Mouse (Mus musculus): ENCODE results near the gene Abca7. TPM values are rescaled to one million over a fixed set of nuclear protein-coding genes. Genes with fewer than 3 reads are reported as not detected.

Abca7 gene
- polyA plus RNA-seq, 1 experiment from 2014 or later, result 2.2 TPM

DNA sequence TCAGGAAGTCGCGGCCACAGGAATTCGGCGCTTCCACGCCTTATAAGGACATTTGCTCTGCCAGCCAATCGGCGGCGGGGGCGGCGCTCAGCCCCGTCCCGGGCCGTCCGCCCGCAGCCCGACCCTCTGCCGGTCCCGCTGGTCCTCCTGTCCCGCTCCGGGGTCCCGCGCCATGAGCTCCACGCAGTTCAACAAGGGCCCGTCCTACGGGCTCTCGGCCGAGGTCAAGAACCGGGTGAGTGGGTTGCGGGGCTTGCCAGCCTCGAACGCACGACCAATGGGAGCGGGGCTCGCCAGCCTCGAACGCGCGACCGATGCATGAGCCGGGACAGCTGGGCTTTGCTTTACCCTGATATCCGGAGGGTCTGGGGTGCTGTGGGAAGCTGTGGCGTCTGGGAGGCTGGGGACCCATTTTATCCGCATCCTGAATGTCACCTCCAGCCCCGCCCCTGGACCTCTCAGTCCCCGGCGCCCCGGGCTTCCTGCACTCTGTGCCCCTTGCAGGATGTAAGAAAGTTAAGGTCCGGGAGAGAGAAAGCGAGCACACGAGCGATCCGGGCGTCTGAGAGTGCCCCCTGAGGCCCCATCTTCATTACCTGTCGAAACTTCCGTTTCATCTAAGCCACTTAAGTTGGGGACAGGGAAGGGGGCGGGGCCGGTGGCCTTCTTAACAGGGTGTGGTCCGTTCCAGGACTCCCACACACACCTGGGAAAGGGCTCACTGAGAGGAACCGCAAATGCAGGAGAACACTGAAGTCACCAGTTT, 7.6 kb upstream of the Abca7 start, which contains the start of gene Cnn2:
Gene Cnn2, plus strand, starts transcription at position 79 of the 766 bp plus-strand sequence.
- TF ChIP-seq CTCF (IDR thresholded peaks at IDR 0.05; ENCODE audit: low read depth), result no peak
- no peaks in the 10 kb centered on the region for H3K27me3 ChIP-seq (replicated peaks; ENCODE audit: control insufficient read depth, insufficient read depth, low read length)
- peak within 1 kb of the TSS; percentile 67 for H3K4me3 ChIP-seq (ENCODE audit: low read depth, low read length)
- H3K9me3 ChIP-seq (ENCODE audit: control insufficient read depth), result no peaks in the 10 kb centered on the region
- WGBS, result under 1% methylated on average over 59 of the region's 59 CpGs
- ATAC-seq, result peak; percentile 4; the same call in 1 of the 2 replicates
- no peaks in the 10 kb centered on the region for H3K4me1 ChIP-seq (replicated peaks; ENCODE audit: control insufficient read depth, insufficient read depth, low read length)
- peaks cover 21% of the 10 kb centered on the region for H3K36me3 ChIP-seq (ENCODE audit: control insufficient read depth, insufficient read depth)
- peak within 1 kb of the TSS; percentile 77 for H3K9ac ChIP-seq (ENCODE audit: low read depth, low read length)
- H3K4me2 ChIP-seq (replicated peaks; ENCODE audit: low read depth), result peak within 1 kb of the TSS; percentile 88
- H3K27ac ChIP-seq (ENCODE audit: low read depth, low read length), result peak within 1 kb of the TSS; percentile 79

GRCm38 (mm10) chr10:79989272-79989786, 7.0 kb upstream of the Abca7 start:
- 28% methylated on average over 8 of the region's 8 CpGs for WGBS
- no peak for TF ChIP-seq CTCF (IDR thresholded peaks at IDR 0.05; ENCODE audit: low read depth)
- Histone ChIP-seq H3K4me3 (ENCODE audit: low read depth, low read length) (peak overlapping the region; percentile 67), H3K9me3 (ENCODE audit: control insufficient read depth) (no peaks in the 10 kb centered on the region), H3K9ac (ENCODE audit: low read depth, low read length) (peak overlapping the region; percentile 77), H3K27ac (ENCODE audit: low read depth, low read length) (peak overlapping the region; percentile 79; the same call in 1 of the 2 replicates), H3K27me3 (replicated peaks; ENCODE audit: control insufficient read depth, insufficient read depth, low read length) (no peaks in the 10 kb centered on the region), H3K36me3 (ENCODE audit: control insufficient read depth, insufficient read depth) (peaks cover 27% of the 10 kb centered on the region), H3K4me1 (replicated peaks; ENCODE audit: control insufficient read depth, insufficient read depth, low read length) (no peaks in the 10 kb centered on the region), H3K4me2 (replicated peaks; ENCODE audit: low read depth) (peak overlapping the region; percentile 88)
- no peak for ATAC-seq

- H3K9ac ChIP-seq (ENCODE audit: low read depth, low read length), result peak overlapping the region; percentile 77; the same call in 1 of the 2 replicates
- H3K9me3 ChIP-seq (ENCODE audit: control insufficient read depth), result no peaks in the 10 kb centered on the region
- peak overlapping the region; percentile 88 for H3K4me2 ChIP-seq (replicated peaks; ENCODE audit: low read depth)
- no peaks in the 10 kb centered on the region for H3K4me1 ChIP-seq (replicated peaks; ENCODE audit: control insufficient read depth, insufficient read depth, low read length)
- no peak for ATAC-seq
- peaks cover 28% of the 10 kb centered on the region for H3K36me3 ChIP-seq (ENCODE audit: control insufficient read depth, insufficient read depth)
- 45% methylated on average over 15 of the region's 15 CpGs for WGBS
- no peak overlapping the region; the same call in 1 of the 2 replicates for H3K27ac ChIP-seq (ENCODE audit: low read depth, low read length)
- peak overlapping the region; percentile 67 for H3K4me3 ChIP-seq (ENCODE audit: low read depth, low read length)
- H3K27me3 ChIP-seq (replicated peaks; ENCODE audit: control insufficient read depth, insufficient read depth, low read length), result no peaks in the 10 kb centered on the region
- TF ChIP-seq CTCF (IDR thresholded peaks at IDR 0.05; ENCODE audit: low read depth), result no peak
Measured at GRCm38 (mm10) chr10:79989870-79990269, 6.4 kb upstream of the Abca7 start.

DNA sequence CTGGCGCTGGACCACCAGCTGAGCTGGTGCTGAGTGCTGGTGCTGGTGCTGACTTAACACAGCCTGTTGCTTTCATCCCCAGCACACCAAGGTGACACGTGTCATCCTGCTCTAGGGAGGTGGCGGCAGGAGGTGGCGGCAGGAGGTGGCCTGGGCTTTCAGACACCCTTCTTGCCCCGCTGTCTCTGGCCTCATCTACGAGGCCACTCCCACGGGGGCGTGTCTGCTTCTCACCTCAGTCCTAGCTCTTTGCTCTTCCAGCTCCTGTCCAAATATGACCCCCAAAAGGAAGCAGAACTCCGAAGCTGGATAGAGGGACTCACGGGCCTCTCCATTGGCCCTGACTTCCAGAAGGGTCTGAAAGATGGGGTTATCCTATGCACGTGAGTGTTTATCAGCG, 5.2 kb upstream of the Abca7 start:
- no peak for ATAC-seq
- Histone ChIP-seq H3K4me3 (ENCODE audit: low read depth, low read length) (peak overlapping the region; percentile 2; the same call in 1 of the 2 replicates), H3K4me1 (replicated peaks; ENCODE audit: control insufficient read depth, insufficient read depth, low read length) (no peaks in the 10 kb centered on the region), H3K9me3 (ENCODE audit: control insufficient read depth) (no peaks in the 10 kb centered on the region), H3K4me2 (replicated peaks; ENCODE audit: low read depth) (no peak overlapping the region), H3K27ac (ENCODE audit: low read depth, low read length) (no peak overlapping the region), H3K27me3 (replicated peaks; ENCODE audit: control insufficient read depth, insufficient read depth, low read length) (no peaks in the 10 kb centered on the region), H3K9ac (ENCODE audit: low read depth, low read length) (no peak overlapping the region), H3K36me3 (ENCODE audit: control insufficient read depth, insufficient read depth) (peaks cover 28% of the 10 kb centered on the region)
- WGBS, result 73% methylated on average over 12 of the region's 12 CpGs
- TF ChIP-seq CTCF (IDR thresholded peaks at IDR 0.05; ENCODE audit: low read depth), result no peak

DNA sequence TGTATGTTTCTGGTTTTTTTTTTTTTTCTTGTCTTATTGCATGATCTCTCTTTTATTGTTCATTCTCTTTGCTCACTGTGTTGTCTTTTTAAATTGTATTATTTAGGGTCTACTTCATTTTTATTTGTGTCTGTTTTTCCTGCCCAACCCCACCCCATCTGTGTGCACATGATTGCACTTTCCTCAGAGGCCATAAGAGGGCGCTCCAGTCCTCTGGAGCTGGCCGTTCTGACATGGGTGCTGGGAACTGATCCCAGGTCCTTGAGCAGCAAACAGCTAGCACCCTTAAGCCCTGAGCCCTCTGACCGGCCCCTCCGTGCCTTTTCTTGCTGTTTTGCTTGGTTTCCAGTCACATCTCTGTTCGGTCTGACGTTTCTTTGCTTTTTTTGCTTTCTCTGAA, 4.7 kb upstream of the Abca7 start:
- WGBS, result 91% methylated on average over 6 of the region's 6 CpGs
- no peak overlapping the region for H3K9ac ChIP-seq (ENCODE audit: low read depth, low read length)

GRCm38 (mm10) chr10:79994397-79995115, 1.7 kb upstream of the Abca7 start:
- no peak overlapping the region for H3K4me2 ChIP-seq (replicated peaks; ENCODE audit: low read depth)
- H3K4me3 ChIP-seq (ENCODE audit: low read depth, low read length), result no peak overlapping the region
- no peak overlapping the region for H3K9ac ChIP-seq (ENCODE audit: low read depth, low read length)
- peaks cover 28% of the 10 kb centered on the region for H3K36me3 ChIP-seq (ENCODE audit: control insufficient read depth, insufficient read depth)
- WGBS, result 65% methylated on average over 16 of the region's 16 CpGs
- no peak for ATAC-seq
- no peaks in the 10 kb centered on the region for H3K9me3 ChIP-seq (ENCODE audit: control insufficient read depth)
- no peak overlapping the region for H3K27ac ChIP-seq (ENCODE audit: low read depth, low read length)
- H3K4me1 ChIP-seq (replicated peaks; ENCODE audit: control insufficient read depth, insufficient read depth, low read length), result no peaks in the 10 kb centered on the region
- TF ChIP-seq CTCF (IDR thresholded peaks at IDR 0.05; ENCODE audit: low read depth), result no peak
- no peaks in the 10 kb centered on the region for H3K27me3 ChIP-seq (replicated peaks; ENCODE audit: control insufficient read depth, insufficient read depth, low read length)

More for the DNA sequence above, 4.7 kb upstream of the Abca7 start:
- Histone ChIP-seq H3K36me3 (ENCODE audit: control insufficient read depth, insufficient read depth) (peaks cover 28% of the 10 kb centered on the region), H3K4me3 (ENCODE audit: low read depth, low read length) (no peak overlapping the region), H3K27me3 (replicated peaks; ENCODE audit: control insufficient read depth, insufficient read depth, low read length) (no peaks in the 10 kb centered on the region), H3K27ac (ENCODE audit: low read depth, low read length) (no peak overlapping the region), H3K4me1 (replicated peaks; ENCODE audit: control insufficient read depth, insufficient read depth, low read length) (no peaks in the 10 kb centered on the region), H3K9me3 (ENCODE audit: control insufficient read depth) (no peaks in the 10 kb centered on the region), H3K4me2 (replicated peaks; ENCODE audit: low read depth) (no peak overlapping the region)
- peak; percentile 58 for TF ChIP-seq CTCF (IDR thresholded peaks at IDR 0.05; ENCODE audit: low read depth)
- ATAC-seq, result no peak

Data from intestine, postnatal 0 days (tissue).